Mouse (Mus musculus) thymus, adult 2 months (tissue): ENCODE measurements around the gene Ankk1. TPM values are rescaled to one million over a fixed set of nuclear protein-coding genes. Genes with fewer than 3 reads are reported as not detected.

Experiments
- DNase-seq: peaks from one replicate; pipeline ENCODE4 v3.0.0; 2021
- H3K27ac ChIP-seq: fragments of 200-500 bp; 2 replicates; pipeline ENCODE4 v1.5.1; 2012; ENCODE audit warnings: low read length, control low read depth; ENCODE audit not compliant: control insufficient read depth, insufficient read depth
- H3K27me3 ChIP-seq: fragments of 200-500 bp; 2 replicates; pipeline ENCODE4 v1.6.1; 2012; ENCODE audit warnings: mild to moderate bottlenecking, low read length, moderate library complexity, mixed read lengths; ENCODE audit not compliant: control insufficient read depth, insufficient read depth
- H3K36me3 ChIP-seq: fragments of 200-500 bp; 2 replicates; pipeline ENCODE4 v1.6.1; 2012; ENCODE audit warnings: mild to moderate bottlenecking, low read length, moderate library complexity; ENCODE audit not compliant: control insufficient read depth, insufficient read depth
- H3K4me1 ChIP-seq: fragments of 200-500 bp; replicated peaks from 2 replicates; pipeline ENCODE4 v1.6.1; 2012; ENCODE audit warnings: low read length; ENCODE audit not compliant: control insufficient read depth, insufficient read depth
- H3K4me3 ChIP-seq: fragments of 200-500 bp; 2 replicates; pipeline ENCODE4 v1.5.1; 2012; ENCODE audit warnings: mild to moderate bottlenecking, low read length, control low read depth, moderate library complexity; ENCODE audit not compliant: control insufficient read depth, insufficient read depth
- CTCF ChIP-seq: fragments of 200-500 bp; IDR thresholded peaks from 2 replicates; pipeline ENCODE4 v1.5.1; 2012; ENCODE audit warnings: mild to moderate bottlenecking, control low read depth, low read length, moderate library complexity, borderline replicate concordance; ENCODE audit not compliant: control insufficient read depth, poor library complexity, insufficient read depth; ENCODE audit errors: extremely low read depth
- POLR2A ChIP-seq: fragments of 200-500 bp; IDR thresholded peaks from 2 replicates; pipeline ENCODE4 v1.6.1; 2012; ENCODE audit warnings: mild to moderate bottlenecking, low read length, control low read depth, moderate library complexity; ENCODE audit not compliant: control insufficient read depth, poor library complexity, insufficient read depth; ENCODE audit errors: extremely low read depth
- WGBS: fragments of 180-500 bp; shearing (Covaris S2); methylation state at CpG from one replicate; pipeline ENCODE4 v1.1.7; 2018; 5-methylcytosine and 5-hydroxymethylcytosine counted together
- polyA plus RNA-seq: library from polyadenylated mRNA; depleted of rRNA; stranded (reverse); fragments of >200 nt; gene quantifications from 2 replicates; pipeline ENCODE4 v1.2.3, GENCODE M21; 2012

Ankk1 gene
- polyA plus RNA-seq, 1 experiment = 0.16 TPM

GRCm38 (mm10) chr9:49396006-49396405, 30.8 kb downstream of the Ankk1 start:
- H3K36me3 ChIP-seq = no peaks in the 10 kb centered on the region
- no peak overlapping the region for H3K4me3 ChIP-seq
- H3K27ac ChIP-seq = no peak overlapping the region
- no peaks in the 10 kb centered on the region for H3K4me1 ChIP-seq
- TF ChIP-seq CTCF = no peak
- no peak for TF ChIP-seq POLR2A
- no peak for DNase-seq
- H3K27me3 ChIP-seq = no peaks in the 10 kb centered on the region

- no peak overlapping the region for H3K27ac ChIP-seq
- no peak overlapping the region for H3K4me3 ChIP-seq
- no peaks in the 10 kb centered on the region for H3K4me1 ChIP-seq
- no peaks in the 10 kb centered on the region for H3K27me3 ChIP-seq
- TF ChIP-seq POLR2A = no peak
- TF ChIP-seq CTCF = no peak
- no peaks in the 10 kb centered on the region for H3K36me3 ChIP-seq
- DNase-seq = no peak
- 47% methylated on average over 2 of the region's 2 CpGs for WGBS
Measured at GRCm38 (mm10) chr9:49392242-49392641, 34.6 kb downstream of the Ankk1 start.

- Histone ChIP-seq H3K36me3 (no peaks in the 10 kb centered on the region), H3K27ac (no peak overlapping the region), H3K4me3 (no peak overlapping the region), H3K4me1 (no peaks in the 10 kb centered on the region), H3K27me3 (no peaks in the 10 kb centered on the region)
- TF ChIP-seq POLR2A = no peak
- 59% methylated on average over 11 of the region's 11 CpGs for WGBS
- DNase-seq = no peak
Measured at GRCm38 (mm10) chr9:49386119-49386518, 40.7 kb downstream of the Ankk1 start.

- no peak overlapping the region for H3K4me3 ChIP-seq
- H3K27me3 ChIP-seq = no peaks in the 10 kb centered on the region
- WGBS = 29% methylated on average over 7 of the region's 7 CpGs
- no peaks in the 10 kb centered on the region for H3K36me3 ChIP-seq
- DNase-seq = no peak
- no peaks in the 10 kb centered on the region for H3K4me1 ChIP-seq
- TF ChIP-seq POLR2A (no peak), CTCF (no peak)
- H3K27ac ChIP-seq = no peak overlapping the region
Measured at GRCm38 (mm10) chr9:49385301-49385700, 41.5 kb downstream of the Ankk1 start.

GRCm38 (mm10) chr9:49384855-49385254, 42.0 kb downstream of the Ankk1 start:
- 92% methylated on average over 6 of the region's 6 CpGs for WGBS
- TF ChIP-seq POLR2A (no peak), CTCF (no peak)
- no peak for DNase-seq
- H3K27ac ChIP-seq = no peak overlapping the region
- no peaks in the 10 kb centered on the region for H3K36me3 ChIP-seq
- H3K4me3 ChIP-seq = no peak overlapping the region
- no peaks in the 10 kb centered on the region for H3K4me1 ChIP-seq
- H3K27me3 ChIP-seq = no peaks in the 10 kb centered on the region

- H3K27ac ChIP-seq = no peak overlapping the region
- DNase-seq = no peak
- no peaks in the 10 kb centered on the region for H3K36me3 ChIP-seq
- WGBS = 96% methylated on average over 3 of the region's 3 CpGs
- H3K4me3 ChIP-seq = no peak overlapping the region
- TF ChIP-seq CTCF (no peak), POLR2A (no peak)
- no peaks in the 10 kb centered on the region for H3K27me3 ChIP-seq
- no peaks in the 10 kb centered on the region for H3K4me1 ChIP-seq
Measured at GRCm38 (mm10) chr9:49384041-49384440, 42.8 kb downstream of the Ankk1 start.

DNA sequence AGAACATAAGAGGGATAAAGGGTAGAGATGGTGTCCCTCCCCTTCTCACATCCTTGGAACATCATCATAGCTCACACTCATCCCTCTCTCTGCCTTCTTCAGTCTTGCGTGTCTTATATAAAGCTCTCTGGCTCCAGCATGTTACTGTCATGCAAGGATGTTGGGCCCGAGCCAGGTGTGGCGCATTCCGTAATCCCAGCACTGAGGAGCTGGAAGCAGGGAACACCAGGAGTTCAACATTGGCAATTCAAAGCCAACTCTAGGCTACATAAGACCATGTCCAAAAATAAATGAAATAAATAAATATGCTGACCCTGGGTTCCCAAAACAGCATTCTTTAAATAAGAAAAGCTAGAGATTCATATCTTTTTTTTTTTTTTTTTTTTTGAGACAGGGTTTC, 46.9 kb downstream of the Ankk1 start:
- Histone ChIP-seq H3K4me3 (no peak overlapping the region), H3K27ac (no peak overlapping the region), H3K27me3 (no peaks in the 10 kb centered on the region), H3K36me3 (no peaks in the 10 kb centered on the region), H3K4me1 (no peaks in the 10 kb centered on the region)
- no peak for DNase-seq
- WGBS = 92% methylated on average over 4 of the region's 4 CpGs
- TF ChIP-seq POLR2A = no peak
- TF ChIP-seq CTCF = no peak

- DNase-seq = no peak
- Histone ChIP-seq H3K27ac (no peak overlapping the region), H3K27me3 (no peaks in the 10 kb centered on the region), H3K36me3 (no peaks in the 10 kb centered on the region), H3K4me1 (no peaks in the 10 kb centered on the region), H3K4me3 (no peak overlapping the region)
- 94% methylated on average over 2 of the region's 2 CpGs for WGBS
- TF ChIP-seq POLR2A = no peak
- no peak for TF ChIP-seq CTCF
Measured at GRCm38 (mm10) chr9:49373946-49374345, 52.9 kb downstream of the Ankk1 start.
